Mouse (Mus musculus) heart, postnatal 10 days (tissue): ENCODE data around the gene Macrod1. TPM values are rescaled to one million over a fixed set of nuclear protein-coding genes. Genes with fewer than 3 reads are reported as not detected.
"Not testable (repeated sequence)": the region's sequence is repeated elsewhere in the genome, so short reads cannot be mapped to it uniquely, and the experiment has no call there.

Source experiments
- DNase-seq, 2 experiments: peaks; one replicate each; pipeline ENCODE4 v3.0.0; 2021
- intact Hi-C: fragments of 180-260 bp; cut with DNase I; formaldehyde crosslinking; loops from one replicate; pipeline ENCODE4 v1.15.1; 2025
- total RNA-seq, 2 experiments: library from RNA; stranded (reverse); gene quantifications; 2 replicates each; pipeline ENCODE4 v1.2.3; 2021

Macrod1 gene
- total RNA-seq, 2 experiments from 2014 or later = 168 to 172 TPM

GRCm38 (mm10) chr19:7075336-7075735, 18.7 kb downstream of the Macrod1 start:
- DNase-seq, intact Hi-C loops: not testable (repeated sequence)

- intact Hi-C loops = no loop called here
- no peak for DNase-seq
Observed at GRCm38 (mm10) chr19:7077666-7078065, 21.1 kb downstream of the Macrod1 start.

- no peak for DNase-seq
- intact Hi-C loops = no loop called here
Observed at GRCm38 (mm10) chr19:7078271-7078670, 21.7 kb downstream of the Macrod1 start.

- intact Hi-C loops = no loop called here
Observed at GRCm38 (mm10) chr19:7081516-7082266, 25.1 kb downstream of the Macrod1 start.

GRCm38 (mm10) chr19:7083035-7083794, 26.6 kb downstream of the Macrod1 start:
- no peak for DNase-seq

More at GRCm38 (mm10) chr19:7081516-7082266, 25.1 kb downstream of the Macrod1 start:
- DNase-seq = no peak

GRCm38 (mm10) chr19:7084734-7085133, 28.1 kb downstream of the Macrod1 start:
- intact Hi-C loops = no loop called here
- DNase-seq = no peak

More at GRCm38 (mm10) chr19:7083035-7083794, 26.6 kb downstream of the Macrod1 start:
- intact Hi-C loops = no loop called here

- DNase-seq = no peak
- intact Hi-C loops = no loop called here
Observed at GRCm38 (mm10) chr19:7088558-7088957, 31.9 kb downstream of the Macrod1 start.

GRCm38 (mm10) chr19:7089050-7089449, 32.4 kb downstream of the Macrod1 start:
- intact Hi-C loops = no loop called here
- DNase-seq = peak; percentile 66 to 71

- intact Hi-C loops = no loop called here
- DNase-seq = no peak
Observed at GRCm38 (mm10) chr19:7089842-7090251, 33.2 kb downstream of the Macrod1 start.

- intact Hi-C loops = no loop called here
- DNase-seq = no peak
Observed at GRCm38 (mm10) chr19:7090369-7091064, 33.9 kb downstream of the Macrod1 start.

GRCm38 (mm10) chr19:7091448-7092050, 34.9 kb downstream of the Macrod1 start:
- intact Hi-C loops = no loop called here
- no peak for DNase-seq

GRCm38 (mm10) chr19:7092756-7093155, 36.1 kb downstream of the Macrod1 start:
- intact Hi-C loops = no loop called here
- DNase-seq = no peak

- intact Hi-C loops = no loop called here
- no peak for DNase-seq
Observed at GRCm38 (mm10) chr19:7099620-7100155, 43.1 kb downstream of the Macrod1 start.

- intact Hi-C loops = no loop called here
- no peak for DNase-seq
Observed at GRCm38 (mm10) chr19:7102039-7102438, 45.4 kb downstream of the Macrod1 start.

- DNase-seq = peak; percentile 64 to 67
- intact Hi-C loops = no loop called here
Observed at GRCm38 (mm10) chr19:7103349-7103992, 46.9 kb downstream of the Macrod1 start.

GRCm38 (mm10) chr19:7103993-7104401, 47.4 kb downstream of the Macrod1 start:
- intact Hi-C loops = loop anchor here (2.0 kb wide), 1 partner anchor 35 kb away; no protein-coding TSS in a partner anchor
- DNase-seq = peak; percentile 59 to 61

- DNase-seq = no peak
- intact Hi-C loops = loop anchor here (2.0 kb wide), 1 partner anchor 37 kb away; no protein-coding TSS in a partner anchor
Observed at GRCm38 (mm10) chr19:7105544-7105943, 48.9 kb downstream of the Macrod1 start, which contains the start of gene Flrt1. TSS of gene Flrt1 (minus strand) at chr19:7105729.

- intact Hi-C loops = no loop called here
- DNase-seq = no peak
Observed at GRCm38 (mm10) chr19:7106566-7106965, 50.0 kb downstream of the Macrod1 start.

GRCm38 (mm10) chr19:7107174-7107573, 50.6 kb downstream of the Macrod1 start:
- DNase-seq = no peak
- intact Hi-C loops = no loop called here
